Mouse (Mus musculus) limb, embryonic 10.5 days (tissue): ENCODE results near the gene Rbm28. TPM values are rescaled to one million over a fixed set of nuclear protein-coding genes. Genes with fewer than 3 reads are reported as not detected.

ENCODE experiments used
- DNase-seq: peaks from one replicate; pipeline ENCODE4 v3.0.0-alpha.2; 2017; ENCODE audit warnings: low spot score
- H3K27ac ChIP-seq: fragments of 300-500 bp; sonication (generic); 2 replicates; pipeline ENCODE4 v1.5.1; 2016; ENCODE audit warnings: mild to moderate bottlenecking
- H3K27me3 ChIP-seq: fragments of 300-500 bp; sonication (generic); 2 replicates; pipeline ENCODE4 v1.6.1; 2016; ENCODE audit warnings: low read depth, mild to moderate bottlenecking; ENCODE audit not compliant: poor library complexity, severe bottlenecking
- H3K36me3 ChIP-seq: fragments of 300-500 bp; sonication (generic); 2 replicates; pipeline ENCODE4 v1.6.1; 2016; ENCODE audit warnings: mild to moderate bottlenecking, moderate library complexity
- H3K4me1 ChIP-seq: fragments of 300-500 bp; sonication (generic); 2 replicates; pipeline ENCODE4 v1.6.1; 2016
- H3K4me3 ChIP-seq: fragments of 300-500 bp; sonication (generic); 2 replicates; pipeline ENCODE4 v1.5.1; 2016; ENCODE audit warnings: mild to moderate bottlenecking, moderate library complexity
- H3K9me3 ChIP-seq: fragments of 300-500 bp; sonication (generic); replicated peaks from 2 replicates; pipeline ENCODE4 v1.6.1; 2016; ENCODE audit warnings: mild to moderate bottlenecking
- WGBS: fragments of 180-500 bp; shearing (Covaris S2); methylation state at CpG from one replicate; pipeline ENCODE4 v1.1.7; 2016; 5-methylcytosine and 5-hydroxymethylcytosine counted together
- polyA plus RNA-seq: library from polyadenylated mRNA; unstranded; fragments of >200 nt; fragmentation: Nextera tagmentation; extraction: Ambion mirVana; gene quantifications from 2 replicates; pipeline ENCODE4 v1.2.1, GENCODE M21; 2016

Rbm28 gene
- polyA plus RNA-seq, 1 experiment from 2014 or later: 52.9 TPM

GRCm38 (mm10) chr6:29203096-29203495 is 38.3 kb upstream of the Rbm28 start:
- Histone ChIP-seq H3K4me3 (no peak overlapping the region), H3K36me3 (peaks cover 64% of the 10 kb centered on the region), H3K27me3 (peaks cover 12% of the 10 kb centered on the region; the same call in 1 of the 2 replicates), H3K27ac (no peak overlapping the region), H3K4me1 (peaks cover 9% of the 10 kb centered on the region), H3K9me3 (no peaks in the 10 kb centered on the region)
- DNase-seq: peak; percentile 26
- 89% methylated on average over 13 of the region's 13 CpGs for WGBS

DNA sequence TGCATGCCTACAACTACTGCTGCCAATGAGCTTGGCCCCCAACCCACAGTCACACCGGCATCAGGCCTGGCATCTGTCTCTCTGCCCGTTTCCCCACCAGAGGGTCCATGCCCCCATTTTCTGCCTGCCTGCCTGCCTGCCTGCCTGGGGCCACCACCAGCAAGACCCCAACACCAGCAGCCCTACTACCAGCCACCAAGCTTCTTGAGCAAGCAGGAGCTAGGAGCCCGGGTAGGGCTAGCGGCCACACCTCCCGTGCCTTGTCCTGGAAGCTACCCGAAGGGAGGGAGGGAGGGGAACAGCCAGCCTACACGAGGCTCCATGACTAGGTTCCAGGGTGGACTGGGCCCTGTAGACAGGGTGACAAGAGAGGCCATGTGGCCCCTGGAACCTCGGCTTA is 37.2 kb upstream of the Rbm28 start:
- Histone ChIP-seq H3K27me3 (peaks cover 23% of the 10 kb centered on the region; the same call in 1 of the 2 replicates), H3K4me3 (no peak overlapping the region), H3K27ac (no peak overlapping the region), H3K4me1 (peaks cover 9% of the 10 kb centered on the region), H3K36me3 (peaks cover 62% of the 10 kb centered on the region), H3K9me3 (no peaks in the 10 kb centered on the region)
- WGBS: 90% methylated on average over 8 of the region's 8 CpGs
- DNase-seq: peak; percentile 25

- H3K4me3 ChIP-seq: no peak overlapping the region
- peaks cover 55% of the 10 kb centered on the region for H3K36me3 ChIP-seq
- peaks cover 27% of the 10 kb centered on the region; the same call in 1 of the 2 replicates for H3K27me3 ChIP-seq
- DNase-seq: peak; percentile 12
- H3K4me1 ChIP-seq: peaks cover 9% of the 10 kb centered on the region
- H3K9me3 ChIP-seq: no peaks in the 10 kb centered on the region
- H3K27ac ChIP-seq: peak overlapping the region; percentile 51
- 88% methylated on average over 5 of the region's 5 CpGs for WGBS
Observed at GRCm38 (mm10) chr6:29201341-29201740, 36.5 kb upstream of the Rbm28 start.

GRCm38 (mm10) chr6:29200496-29200895 is 35.7 kb upstream of the Rbm28 start:
- peaks cover 27% of the 10 kb centered on the region; the same call in 1 of the 2 replicates for H3K27me3 ChIP-seq
- 72% methylated on average over 3 of the region's 3 CpGs for WGBS

DNA sequence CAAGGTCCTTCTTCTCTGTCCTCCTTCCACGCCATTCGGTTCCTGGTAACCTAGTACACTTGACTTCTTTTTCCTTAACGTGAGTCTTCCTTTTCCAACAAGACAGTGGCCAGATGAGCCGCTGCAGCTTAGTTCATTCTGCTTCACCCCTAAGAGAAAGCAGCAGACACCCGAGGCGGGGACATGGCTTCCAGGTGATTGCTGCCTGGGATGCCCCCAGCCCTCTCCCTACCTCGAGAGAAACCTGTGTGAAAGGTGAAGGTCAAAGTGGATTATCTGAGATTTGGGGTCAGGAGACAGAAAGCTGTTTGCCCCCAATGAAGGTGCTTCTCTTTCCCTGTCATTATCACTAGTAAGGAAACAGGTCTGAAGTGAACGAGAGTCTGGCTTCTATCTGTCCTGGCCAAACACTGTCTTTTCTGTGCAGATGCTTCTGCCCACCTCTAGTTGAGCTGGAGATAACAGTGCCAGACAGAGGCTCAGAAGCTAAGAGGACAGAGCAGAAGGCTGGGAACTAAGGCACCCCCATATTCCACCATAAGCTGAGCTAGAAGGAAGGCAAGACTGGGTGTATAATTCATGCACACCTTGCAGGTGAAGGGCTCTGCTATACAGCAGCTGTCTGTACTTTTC is 34.5 kb upstream of the Rbm28 start:
- Histone ChIP-seq H3K4me1 (peaks cover 28% of the 10 kb centered on the region), H3K27ac (peak overlapping the region; percentile 39; the same call in 1 of the 2 replicates), H3K9me3 (no peaks in the 10 kb centered on the region), H3K36me3 (peaks cover 40% of the 10 kb centered on the region), H3K27me3 (peaks cover 27% of the 10 kb centered on the region; the same call in 1 of the 2 replicates), H3K4me3 (peak overlapping the region; percentile 44)
- WGBS: 46% methylated on average over 8 of the region's 8 CpGs
- DNase-seq: no peak

More at GRCm38 (mm10) chr6:29200496-29200895, 35.7 kb upstream of the Rbm28 start:
- H3K36me3 ChIP-seq: peaks cover 48% of the 10 kb centered on the region
- no peak overlapping the region for H3K27ac ChIP-seq
- peak; percentile 29 for DNase-seq
- H3K4me3 ChIP-seq: no peak overlapping the region
- no peaks in the 10 kb centered on the region for H3K9me3 ChIP-seq
- peaks cover 17% of the 10 kb centered on the region for H3K4me1 ChIP-seq

DNA sequence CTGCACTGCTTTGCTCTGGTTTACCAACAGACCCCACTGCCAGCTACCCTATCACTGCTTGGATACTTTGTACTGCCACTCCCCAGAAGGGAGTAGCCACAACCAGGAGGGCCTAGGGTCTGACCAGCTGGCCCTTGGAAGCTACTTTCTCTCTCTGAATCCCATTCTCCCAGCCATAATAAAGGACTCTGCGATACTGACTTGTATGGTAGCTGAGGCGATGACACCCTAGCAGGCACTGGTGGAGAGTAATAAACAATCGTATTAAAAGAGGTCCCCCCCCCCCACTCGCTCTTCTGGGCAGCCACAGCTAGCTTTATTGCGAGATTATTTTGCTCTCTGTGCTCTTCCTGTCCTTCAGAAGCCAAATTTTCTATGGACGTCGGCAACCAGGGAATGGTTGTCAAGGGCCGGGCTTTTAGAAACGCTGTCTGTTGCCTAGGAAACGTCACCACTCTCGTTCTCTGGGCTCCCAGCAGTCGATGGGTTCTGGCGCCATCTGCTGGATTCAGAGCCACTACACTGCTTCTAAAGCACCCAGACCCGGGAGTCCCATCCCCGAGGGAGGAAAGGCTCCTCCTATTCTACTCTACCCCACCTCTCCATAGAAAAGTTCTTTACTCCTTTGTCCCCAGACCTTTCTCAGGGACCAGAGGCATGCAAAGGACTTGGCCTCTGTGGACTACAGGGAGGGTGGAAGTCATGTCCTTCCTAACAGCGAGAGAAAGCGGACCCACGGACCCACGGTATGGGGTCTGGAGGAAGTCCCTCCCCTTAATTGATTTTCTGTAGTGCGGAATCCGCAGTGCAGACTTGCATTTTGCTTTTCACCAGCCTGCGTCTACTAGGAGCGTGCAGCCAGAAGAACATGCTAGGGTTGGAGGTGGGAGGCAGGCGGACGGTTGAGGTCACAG is 33.8 kb upstream of the Rbm28 start:
- Histone ChIP-seq H3K36me3 (peaks cover 32% of the 10 kb centered on the region), H3K27ac (peak overlapping the region; percentile 39; the same call in 1 of the 2 replicates), H3K27me3 (peaks cover 27% of the 10 kb centered on the region; the same call in 1 of the 2 replicates), H3K4me3 (peak overlapping the region; percentile 44), H3K4me1 (peaks cover 36% of the 10 kb centered on the region), H3K9me3 (no peaks in the 10 kb centered on the region)
- DNase-seq: peak; percentile 93
- WGBS: 16% methylated on average over 25 of the region's 25 CpGs

GRCm38 (mm10) chr6:29195846-29196698 is 31.3 kb upstream of the Rbm28 start:
- Histone ChIP-seq H3K9me3 (no peaks in the 10 kb centered on the region), H3K27ac (peak overlapping the region; percentile 53; the same call in 1 of the 2 replicates), H3K4me3 (no peak overlapping the region), H3K36me3 (peaks cover 7% of the 10 kb centered on the region), H3K4me1 (peaks cover 39% of the 10 kb centered on the region), H3K27me3 (peaks cover 27% of the 10 kb centered on the region; the same call in 1 of the 2 replicates)
- DNase-seq: peak; percentile 28
- 88% methylated on average over 5 of the region's 5 CpGs for WGBS

GRCm38 (mm10) chr6:29195146-29195545 is 30.3 kb upstream of the Rbm28 start:
- no peak overlapping the region for H3K4me3 ChIP-seq
- H3K27ac ChIP-seq: peak overlapping the region; percentile 38
- peak; percentile 30 for DNase-seq
- H3K36me3 ChIP-seq: no peaks in the 10 kb centered on the region
- H3K4me1 ChIP-seq: peaks cover 39% of the 10 kb centered on the region
- no peaks in the 10 kb centered on the region for H3K9me3 ChIP-seq
- WGBS: 72% methylated on average over 5 of the region's 5 CpGs
- peaks cover 27% of the 10 kb centered on the region; the same call in 1 of the 2 replicates for H3K27me3 ChIP-seq

DNA sequence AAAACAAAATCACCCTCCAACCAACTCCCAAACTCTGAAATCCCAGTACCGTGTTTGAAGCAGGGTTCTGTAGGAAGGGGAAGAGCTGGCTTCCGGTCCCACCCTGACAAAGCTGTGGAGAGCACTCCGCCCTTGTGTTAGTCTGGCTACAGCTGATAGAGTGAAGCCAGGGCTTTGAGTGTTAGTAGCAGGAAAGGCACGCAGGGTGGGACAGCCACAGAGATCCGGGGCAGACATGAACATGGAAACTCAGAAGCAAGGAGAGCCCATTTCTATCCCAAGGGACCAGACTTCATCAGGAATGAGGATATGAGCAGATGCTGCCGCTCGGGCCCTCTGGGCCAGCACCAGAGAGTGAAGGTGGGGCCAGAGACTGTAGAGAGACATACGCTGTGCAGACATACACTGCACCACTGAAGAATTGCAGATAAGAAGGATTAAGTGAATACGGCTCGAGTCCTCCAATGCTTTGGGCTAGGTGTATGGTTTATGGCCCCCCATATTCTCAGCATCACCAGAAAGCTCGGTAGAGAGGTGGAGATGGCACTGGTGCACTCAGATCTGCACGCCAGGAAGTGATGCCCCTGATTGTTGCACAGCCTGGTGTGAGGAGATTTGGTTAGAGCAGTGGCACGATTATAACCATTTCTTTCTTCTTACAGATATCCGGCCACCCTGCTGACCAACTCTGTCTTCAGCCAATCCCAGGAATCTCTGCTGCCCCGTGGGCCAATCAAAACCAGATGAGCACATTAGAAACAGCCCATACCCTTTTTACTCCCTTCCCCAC is 29.4 kb upstream of the Rbm28 start:
- no peaks in the 10 kb centered on the region for H3K9me3 ChIP-seq
- H3K4me1 ChIP-seq: peaks cover 39% of the 10 kb centered on the region
- peak overlapping the region; percentile 74 for H3K27ac ChIP-seq
- DNase-seq: peak; percentile 46
- H3K4me3 ChIP-seq: no peak overlapping the region
- H3K27me3 ChIP-seq: peaks cover 22% of the 10 kb centered on the region; the same call in 1 of the 2 replicates
- H3K36me3 ChIP-seq: no peaks in the 10 kb centered on the region
- WGBS: 56% methylated on average over 15 of the region's 15 CpGs

- H3K27ac ChIP-seq: no peak overlapping the region
- no peaks in the 10 kb centered on the region for H3K9me3 ChIP-seq
- H3K27me3 ChIP-seq: no peaks in the 10 kb centered on the region
- 97% methylated on average over 1 of the region's 1 CpGs for WGBS
- H3K4me1 ChIP-seq: no peaks in the 10 kb centered on the region
- H3K4me3 ChIP-seq: no peak overlapping the region
- no peaks in the 10 kb centered on the region for H3K36me3 ChIP-seq
- DNase-seq: peak; percentile 13
Observed at GRCm38 (mm10) chr6:29187936-29188335, 23.1 kb upstream of the Rbm28 start.

GRCm38 (mm10) chr6:29179843-29180242 is 15.0 kb upstream of the Rbm28 start:
- peaks cover 59% of the 10 kb centered on the region for H3K27me3 ChIP-seq
- H3K36me3 ChIP-seq: no peaks in the 10 kb centered on the region
- no peaks in the 10 kb centered on the region for H3K9me3 ChIP-seq
- WGBS: 43% methylated on average over 8 of the region's 8 CpGs
- H3K4me1 ChIP-seq: peaks cover 31% of the 10 kb centered on the region
- peak; percentile 32 for DNase-seq
- H3K4me3 ChIP-seq: peak overlapping the region; percentile 74
- H3K27ac ChIP-seq: no peak overlapping the region
